Mouse (Mus musculus): ENCODE measurements around the gene Lamb3. TPM values are rescaled to one million over a fixed set of nuclear protein-coding genes. Genes with fewer than 3 reads are reported as not detected.

The Lamb3 gene
- polyA plus RNA-seq, 1 experiment from 2014 or later, result 1.5 TPM

DNA sequence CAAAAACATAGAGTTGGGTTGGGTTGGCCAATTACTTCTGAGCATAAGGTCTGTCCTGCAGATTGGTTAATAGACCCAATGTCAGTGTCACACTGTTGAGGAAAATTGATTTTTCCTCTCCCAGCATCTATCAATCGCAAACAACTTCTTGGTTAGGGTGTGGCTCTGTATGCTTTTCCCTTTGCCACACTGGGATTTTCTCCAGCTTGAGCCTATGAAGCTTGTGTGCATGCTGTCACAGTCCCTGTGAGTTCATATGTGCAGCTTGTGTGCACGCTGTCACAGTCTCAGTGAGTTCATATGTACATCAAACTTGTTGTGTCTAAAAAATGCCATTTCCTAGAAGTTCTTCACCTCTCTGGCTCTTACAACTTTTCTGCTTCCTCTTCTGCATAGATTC, 99.3 kb downstream of the Lamb3 start:
- ATAC-seq (peak; percentile 74), DNase-seq (no peak)
- no peaks in the 10 kb centered on the region for H3K27me3 ChIP-seq (ENCODE audit: insufficient read depth, low read length)
- no peak overlapping the region for H3K9ac ChIP-seq (replicated peaks)
- peak overlapping the region; percentile 29; the same call in 1 of the 2 replicates for H3K27ac ChIP-seq (ENCODE audit: low read depth)
- H3K4me3 ChIP-seq (ENCODE audit: low read depth, low read length), result no peak overlapping the region
- no peaks in the 10 kb centered on the region for H3K36me3 ChIP-seq (replicated peaks; ENCODE audit: insufficient read depth, low read length)
- WGBS (ENCODE audit: insufficient replicate concordance), result 62% methylated on average over 2 of the region's 2 CpGs
- H3K4me2 ChIP-seq (ENCODE audit: low read depth, low read length), result no peak overlapping the region
- peaks cover 15% of the 10 kb centered on the region for H3K4me1 ChIP-seq (ENCODE audit: insufficient read depth)
- H3K9me3 ChIP-seq (ENCODE audit: low read length), result no peaks in the 10 kb centered on the region
- TF ChIP-seq CTCF (IDR thresholded peaks at IDR 0.05; ENCODE audit: low read depth) (no peak), EP300 (IDR thresholded peaks at IDR 0.05; ENCODE audit: low read depth) (peak; percentile 41; the same call in 1 of the 2 replicates)

DNA sequence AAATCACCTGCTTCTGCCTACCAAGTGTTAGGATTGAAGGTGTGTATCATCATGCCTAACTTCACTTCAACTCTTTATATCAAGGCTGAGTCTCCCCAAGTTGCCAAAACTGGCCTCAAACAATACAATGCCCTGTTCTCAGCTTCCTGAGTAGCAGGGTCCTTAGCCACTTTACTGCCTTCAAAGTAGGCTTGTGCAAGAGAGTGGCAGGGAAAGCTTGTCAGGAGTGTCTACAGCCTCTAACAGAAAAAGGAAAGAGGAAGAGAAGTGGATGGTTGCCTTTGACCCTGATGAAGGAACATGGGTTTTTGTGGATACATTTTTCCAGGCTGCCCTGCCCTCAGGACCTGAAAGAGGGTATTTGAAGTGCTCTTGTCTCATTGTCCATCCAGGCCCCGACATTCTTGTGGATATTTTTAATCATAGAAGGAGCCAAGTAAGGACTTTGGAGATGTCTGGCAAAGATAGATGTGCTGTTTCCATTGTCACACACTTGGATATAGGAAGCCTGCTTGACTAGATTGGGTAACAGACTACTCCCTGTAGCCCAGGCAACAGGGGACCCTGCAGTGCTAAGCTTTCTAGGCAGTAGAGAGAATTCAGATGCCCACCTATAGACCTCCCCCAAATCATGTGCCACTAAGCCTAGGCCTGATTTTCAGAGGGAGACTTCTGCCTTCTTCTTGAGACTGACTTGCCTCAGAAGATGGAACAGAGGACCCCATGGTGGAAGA, 102.5 kb downstream of the Lamb3 start:
- Histone ChIP-seq H3K36me3 (replicated peaks; ENCODE audit: insufficient read depth, low read length) (no peaks in the 10 kb centered on the region), H3K9me3 (ENCODE audit: low read length) (no peaks in the 10 kb centered on the region), H3K27ac (ENCODE audit: low read depth) (peak overlapping the region; percentile 92), H3K4me1 (ENCODE audit: insufficient read depth) (peaks cover 19% of the 10 kb centered on the region), H3K27me3 (ENCODE audit: insufficient read depth, low read length) (no peaks in the 10 kb centered on the region), H3K4me3 (ENCODE audit: low read depth, low read length) (no peak overlapping the region), H3K9ac (replicated peaks) (0 out of 2 replicates have a peak overlapping the region, but pooled peaks have one; percentile 50), H3K4me2 (ENCODE audit: low read depth, low read length) (peak overlapping the region; percentile 46; the same call in 1 of the 2 replicates)
- TF ChIP-seq EP300 (IDR thresholded peaks at IDR 0.05; ENCODE audit: low read depth), result no peak
- no peak for TF ChIP-seq CTCF (IDR thresholded peaks at IDR 0.05; ENCODE audit: low read depth)
- 46% methylated on average over 1 of the region's 1 CpGs for WGBS (ENCODE audit: insufficient replicate concordance)
- ATAC-seq (no peak), DNase-seq (no peak)

DNA sequence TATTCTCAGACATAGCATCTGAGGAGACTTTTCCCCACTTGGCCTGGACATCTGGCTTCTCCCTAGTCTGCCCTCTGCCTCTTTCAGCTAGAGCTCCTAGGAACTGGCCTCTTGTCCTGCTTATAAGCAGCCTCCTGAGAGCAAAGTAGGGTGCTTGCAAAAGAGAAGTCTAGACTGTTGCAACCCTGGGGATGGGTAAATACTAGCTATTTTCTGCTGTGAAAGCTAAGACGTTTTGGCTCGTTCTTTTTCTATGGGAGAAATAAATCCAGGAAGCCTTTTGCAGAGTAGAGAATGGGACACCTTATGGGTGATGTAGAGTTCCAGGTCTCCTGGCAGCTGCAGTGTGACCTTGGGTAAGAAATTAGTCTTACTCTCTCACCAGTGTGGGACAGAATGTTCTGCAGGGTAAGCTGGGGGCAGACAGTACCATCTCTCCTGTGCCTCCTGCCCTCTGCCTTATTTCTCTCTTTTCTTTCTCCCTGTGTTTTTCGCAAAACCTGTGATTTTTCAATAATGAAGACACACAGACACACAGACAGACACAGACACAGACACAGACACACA, 103.1 kb downstream of the Lamb3 start:
- Histone ChIP-seq H3K36me3 (replicated peaks; ENCODE audit: insufficient read depth, low read length) (no peaks in the 10 kb centered on the region), H3K4me3 (ENCODE audit: low read depth, low read length) (no peak overlapping the region), H3K27me3 (ENCODE audit: insufficient read depth, low read length) (no peaks in the 10 kb centered on the region), H3K27ac (ENCODE audit: low read depth) (peak overlapping the region; percentile 92), H3K4me1 (ENCODE audit: insufficient read depth) (peaks cover 19% of the 10 kb centered on the region), H3K4me2 (ENCODE audit: low read depth, low read length) (peak overlapping the region; percentile 46), H3K9me3 (ENCODE audit: low read length) (no peaks in the 10 kb centered on the region), H3K9ac (replicated peaks) (peak overlapping the region; percentile 50; the same call in 1 of the 2 replicates)
- TF ChIP-seq CTCF (IDR thresholded peaks at IDR 0.05; ENCODE audit: low read depth), result no peak
- no peak for TF ChIP-seq EP300 (IDR thresholded peaks at IDR 0.05; ENCODE audit: low read depth)
- 51% methylated on average over 3 of the region's 3 CpGs for WGBS (ENCODE audit: insufficient replicate concordance)
- ATAC-seq (no peak), DNase-seq (no peak)

DNA sequence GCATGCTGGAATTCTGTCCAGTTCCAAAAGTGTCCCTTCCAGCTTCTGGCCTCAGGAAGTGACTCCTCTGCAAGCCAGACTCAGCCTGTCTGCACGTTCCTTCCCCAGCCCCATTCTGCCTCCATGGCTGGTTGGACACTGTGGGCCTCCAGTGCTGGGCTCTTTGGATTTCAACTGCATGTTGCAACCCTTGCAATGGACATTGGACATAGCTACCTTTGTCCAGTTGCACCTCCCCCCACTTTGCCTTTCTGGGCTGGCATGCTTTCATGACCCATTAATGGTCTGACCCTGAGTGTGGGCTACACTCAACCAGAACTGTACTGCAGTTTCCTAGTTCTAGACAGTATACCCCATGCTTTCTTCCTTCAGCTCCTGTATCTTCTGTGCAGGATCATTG, 104.1 kb downstream of the Lamb3 start:
- TF ChIP-seq CTCF (IDR thresholded peaks at IDR 0.05; ENCODE audit: low read depth) (no peak), EP300 (IDR thresholded peaks at IDR 0.05; ENCODE audit: low read depth) (peak; percentile 52; the same call in 1 of the 2 replicates)
- Histone ChIP-seq H3K4me3 (ENCODE audit: low read depth, low read length) (no peak overlapping the region), H3K9ac (replicated peaks) (0 out of 2 replicates have a peak overlapping the region, but pooled peaks have one; percentile 37), H3K4me2 (ENCODE audit: low read depth, low read length) (peak overlapping the region; percentile 46), H3K36me3 (replicated peaks; ENCODE audit: insufficient read depth, low read length) (no peaks in the 10 kb centered on the region), H3K4me1 (ENCODE audit: insufficient read depth) (peaks cover 19% of the 10 kb centered on the region), H3K27ac (ENCODE audit: low read depth) (peak overlapping the region; percentile 92), H3K9me3 (ENCODE audit: low read length) (no peaks in the 10 kb centered on the region), H3K27me3 (ENCODE audit: insufficient read depth, low read length) (no peaks in the 10 kb centered on the region)
- peak; percentile 74 for DNase-seq
- WGBS (ENCODE audit: insufficient replicate concordance), result 57% methylated on average over 1 of the region's 1 CpGs
- ATAC-seq, result peak; percentile 92

DNA sequence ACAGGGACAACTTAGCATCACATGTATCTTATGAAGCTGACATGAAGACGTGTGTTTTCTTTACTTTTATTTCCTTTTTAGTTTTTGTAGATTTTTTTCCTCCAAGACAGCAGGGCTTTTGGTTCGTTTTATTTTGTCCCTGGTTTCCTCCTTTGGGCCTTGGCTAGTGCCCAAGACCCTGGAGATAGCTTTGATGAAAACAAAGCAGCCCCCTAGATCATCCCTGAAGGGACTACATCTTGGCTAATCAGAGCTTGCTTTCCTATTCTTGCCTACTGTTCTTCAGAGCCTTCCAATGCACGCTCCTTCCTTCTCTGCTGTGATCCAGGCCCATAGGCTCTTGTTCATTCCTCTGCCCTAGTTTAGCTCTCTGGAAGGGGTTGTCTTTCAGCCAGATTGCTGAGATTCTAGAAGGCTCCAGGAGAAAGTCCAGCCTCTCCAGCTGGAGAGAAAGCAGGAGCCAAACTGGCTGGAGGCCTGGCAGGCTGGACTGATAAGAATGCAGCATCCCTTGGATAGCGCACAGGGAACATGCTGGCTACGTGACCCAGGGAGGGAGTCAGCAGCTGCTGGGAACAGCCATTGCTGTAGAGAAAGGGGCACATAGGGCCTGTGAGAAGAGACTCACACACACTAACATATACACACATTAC, 108.3 kb downstream of the Lamb3 start:
- WGBS (ENCODE audit: insufficient replicate concordance), result 68% methylated on average over 5 of the region's 5 CpGs
- Histone ChIP-seq H3K9me3 (ENCODE audit: low read length) (no peaks in the 10 kb centered on the region), H3K4me2 (ENCODE audit: low read depth, low read length) (no peak overlapping the region), H3K36me3 (replicated peaks; ENCODE audit: insufficient read depth, low read length) (no peaks in the 10 kb centered on the region), H3K4me3 (ENCODE audit: low read depth, low read length) (no peak overlapping the region), H3K27me3 (ENCODE audit: insufficient read depth, low read length) (no peaks in the 10 kb centered on the region), H3K4me1 (ENCODE audit: insufficient read depth) (peaks cover 10% of the 10 kb centered on the region), H3K9ac (replicated peaks) (no peak overlapping the region), H3K27ac (ENCODE audit: low read depth) (no peak overlapping the region)
- no peak for TF ChIP-seq EP300 (IDR thresholded peaks at IDR 0.05; ENCODE audit: low read depth)
- TF ChIP-seq CTCF (IDR thresholded peaks at IDR 0.05; ENCODE audit: low read depth), result no peak
- DNase-seq (no peak), ATAC-seq (no peak)

DNA sequence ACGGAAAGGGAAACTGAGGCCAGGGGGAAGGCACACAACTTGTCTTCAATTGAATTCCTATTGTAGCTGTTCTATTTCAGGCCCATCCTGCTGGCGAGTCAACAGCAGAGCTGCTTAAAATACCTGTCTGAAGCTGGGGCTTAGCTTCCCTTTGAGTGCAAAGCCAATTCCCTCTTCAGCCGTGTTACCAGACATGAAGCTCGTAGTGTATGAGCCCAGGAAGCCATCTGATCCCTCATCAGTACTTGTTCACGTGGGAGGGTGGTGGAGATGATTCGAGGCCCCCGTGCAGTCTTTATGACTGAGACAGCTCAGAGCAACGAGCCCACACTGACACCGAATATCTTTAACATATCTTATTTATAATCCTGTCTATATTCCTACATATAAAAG, 108.9 kb downstream of the Lamb3 start:
- H3K9ac ChIP-seq (replicated peaks), result no peak overlapping the region
- WGBS (ENCODE audit: insufficient replicate concordance), result 78% methylated on average over 9 of the region's 9 CpGs
- DNase-seq (no peak), ATAC-seq (no peak)
- TF ChIP-seq CTCF (IDR thresholded peaks at IDR 0.05; ENCODE audit: low read depth), result no peak
- TF ChIP-seq EP300 (IDR thresholded peaks at IDR 0.05; ENCODE audit: low read depth), result no peak
- no peaks in the 10 kb centered on the region for H3K36me3 ChIP-seq (replicated peaks; ENCODE audit: insufficient read depth, low read length)
- no peak overlapping the region for H3K27ac ChIP-seq (ENCODE audit: low read depth)
- H3K27me3 ChIP-seq (ENCODE audit: insufficient read depth, low read length), result no peaks in the 10 kb centered on the region
- H3K4me1 ChIP-seq (ENCODE audit: insufficient read depth), result peaks cover 10% of the 10 kb centered on the region; the same call in 1 of the 2 replicates
- no peak overlapping the region for H3K4me3 ChIP-seq (ENCODE audit: low read depth, low read length)
- no peak overlapping the region for H3K4me2 ChIP-seq (ENCODE audit: low read depth, low read length)
- H3K9me3 ChIP-seq (ENCODE audit: low read length), result no peaks in the 10 kb centered on the region

All from liver, postnatal 0 days (tissue).